Mouse (Mus musculus) liver, embryonic 12.5 days (tissue): ENCODE measurements around the gene Slc6a3. TPM values are rescaled to one million over a fixed set of nuclear protein-coding genes. Genes with fewer than 3 reads are reported as not detected.

Experiments
- ATAC-seq: fragments of 200-750 bp; cut with Nextera tagmentation; 2 replicates; pipeline ENCODE4 v1.8.0; 2017; ENCODE audit warnings: moderate number of reproducible peaks, mild to moderate bottlenecking, moderate library complexity
- H3K27ac ChIP-seq: fragments of 300-500 bp; sonication (generic); 2 replicates; pipeline ENCODE4 v1.5.1; 2016; ENCODE audit warnings: mild to moderate bottlenecking
- H3K27me3 ChIP-seq: fragments of 300-500 bp; sonication (generic); replicated peaks from 2 replicates; pipeline ENCODE4 v1.6.1; 2016; ENCODE audit warnings: mild to moderate bottlenecking, moderate library complexity
- H3K36me3 ChIP-seq: fragments of 300-500 bp; sonication (generic); 2 replicates; pipeline ENCODE4 v1.6.1; 2016; ENCODE audit warnings: mild to moderate bottlenecking, moderate library complexity
- H3K4me1 ChIP-seq: fragments of 300-500 bp; sonication (generic); 2 replicates; pipeline ENCODE4 v1.6.1; 2016
- H3K4me2 ChIP-seq: fragments of 300-500 bp; sonication (generic); 2 replicates; pipeline ENCODE4 v1.6.1; 2016; ENCODE audit warnings: mild to moderate bottlenecking, moderate library complexity
- H3K4me3 ChIP-seq: fragments of 300-500 bp; sonication (generic); 2 replicates; pipeline ENCODE4 v1.5.1; 2016; ENCODE audit warnings: mild to moderate bottlenecking, moderate library complexity
- H3K9ac ChIP-seq: fragments of 300-500 bp; sonication (generic); 2 replicates; pipeline ENCODE4 v1.6.1; 2016; ENCODE audit warnings: mild to moderate bottlenecking, moderate library complexity
- H3K9me3 ChIP-seq: fragments of 300-500 bp; sonication (generic); replicated peaks from 2 replicates; pipeline ENCODE4 v1.6.1; 2016; ENCODE audit warnings: mild to moderate bottlenecking, moderate library complexity
- WGBS: fragments of 180-500 bp; shearing (Covaris S2); methylation state at CpG from one replicate; pipeline ENCODE4 v1.1.7; 2016; ENCODE audit not compliant: insufficient replicate concordance; 5-methylcytosine and 5-hydroxymethylcytosine counted together
- polyA plus RNA-seq: library from polyadenylated mRNA; unstranded; fragments of >200 nt; fragmentation: Nextera tagmentation; extraction: Ambion mirVana; gene quantifications from 2 replicates; pipeline ENCODE4 v1.2.1, GENCODE M21; 2016

Gene Slc6a3
- polyA plus RNA-seq, 1 experiment from 2014 or later, result 1.3 TPM

DNA sequence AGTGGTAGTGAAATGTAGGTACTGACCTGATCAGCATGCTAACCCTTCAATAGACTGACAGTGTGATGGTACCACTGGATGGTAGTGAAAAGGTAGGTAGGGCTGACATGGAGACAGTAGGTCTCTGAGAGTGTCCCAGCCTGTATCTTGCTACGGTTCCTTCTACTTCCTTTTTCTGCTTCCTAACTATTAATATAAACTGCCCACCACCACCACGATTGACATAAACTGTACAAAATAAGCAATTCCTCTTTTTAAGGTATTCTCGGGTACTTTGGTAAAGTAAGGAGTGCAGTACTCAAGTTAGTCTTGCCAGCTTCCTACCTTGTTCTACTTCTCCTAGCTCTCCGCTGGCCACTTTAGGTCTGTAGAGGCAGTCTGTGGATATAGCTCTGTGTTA is 59.7 kb downstream of the Slc6a3 start:
- Histone ChIP-seq H3K27me3 (peaks cover 27% of the 10 kb centered on the region), H3K27ac (no peak overlapping the region), H3K9me3 (no peaks in the 10 kb centered on the region), H3K36me3 (no peaks in the 10 kb centered on the region), H3K4me1 (no peaks in the 10 kb centered on the region), H3K4me3 (no peak overlapping the region), H3K9ac (no peak overlapping the region), H3K4me2 (no peak overlapping the region)
- WGBS, result 37% methylated on average over 4 of the region's 4 CpGs
- ATAC-seq, result no peak

DNA sequence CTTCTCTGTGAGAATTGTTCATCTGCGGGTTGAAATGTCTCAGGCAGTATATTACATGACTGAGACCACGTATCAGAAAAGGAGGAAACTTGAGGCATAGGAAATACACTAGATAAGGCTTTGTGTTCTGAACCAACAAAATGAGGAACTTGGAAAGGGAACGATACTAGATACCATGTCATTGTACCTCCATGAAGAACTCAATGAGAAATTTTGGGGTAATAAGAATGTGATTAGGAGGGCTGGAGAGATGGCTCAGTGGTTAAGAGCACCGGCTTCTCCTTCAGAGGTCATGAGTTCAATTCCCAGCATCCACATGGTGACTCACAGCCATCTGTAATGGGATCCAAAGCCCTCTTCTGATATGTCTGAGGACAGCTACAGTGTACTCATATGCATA is 63.7 kb downstream of the Slc6a3 start:
- H3K9ac ChIP-seq, result no peak overlapping the region
- H3K9me3 ChIP-seq, result no peaks in the 10 kb centered on the region
- peaks cover 20% of the 10 kb centered on the region for H3K4me1 ChIP-seq
- no peaks in the 10 kb centered on the region; the same call in 1 of the 2 replicates for H3K36me3 ChIP-seq
- H3K27ac ChIP-seq, result no peak overlapping the region
- WGBS, result 21% methylated on average over 4 of the region's 4 CpGs
- no peak overlapping the region for H3K4me3 ChIP-seq
- no peak for ATAC-seq
- H3K4me2 ChIP-seq, result no peak overlapping the region
- H3K27me3 ChIP-seq, result peaks cover 8% of the 10 kb centered on the region

DNA sequence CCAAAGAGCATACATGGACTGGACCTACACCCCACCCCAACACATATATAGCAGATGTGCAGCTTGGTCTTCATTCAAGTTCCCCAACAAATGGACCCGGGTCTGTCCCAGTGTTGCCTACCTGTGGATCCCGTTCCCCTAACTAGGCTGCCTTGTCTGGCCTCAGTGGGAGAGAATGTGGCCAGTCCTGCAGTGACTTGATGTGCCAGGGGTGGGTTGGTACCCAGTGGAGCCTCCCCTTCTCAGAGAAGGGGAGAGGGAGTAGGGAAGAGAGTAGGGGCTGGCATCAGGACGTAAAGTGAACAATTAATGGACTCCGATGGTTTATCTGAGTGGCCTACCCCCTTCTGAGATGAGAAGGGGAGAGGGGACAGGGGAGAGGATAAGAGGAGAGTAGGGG is 66.5 kb downstream of the Slc6a3 start:
- H3K27ac ChIP-seq, result peak overlapping the region; percentile 78; the same call in 1 of the 2 replicates
- WGBS, result 56% methylated on average over 4 of the region's 4 CpGs
- peak overlapping the region; percentile 85 for H3K9ac ChIP-seq

DNA sequence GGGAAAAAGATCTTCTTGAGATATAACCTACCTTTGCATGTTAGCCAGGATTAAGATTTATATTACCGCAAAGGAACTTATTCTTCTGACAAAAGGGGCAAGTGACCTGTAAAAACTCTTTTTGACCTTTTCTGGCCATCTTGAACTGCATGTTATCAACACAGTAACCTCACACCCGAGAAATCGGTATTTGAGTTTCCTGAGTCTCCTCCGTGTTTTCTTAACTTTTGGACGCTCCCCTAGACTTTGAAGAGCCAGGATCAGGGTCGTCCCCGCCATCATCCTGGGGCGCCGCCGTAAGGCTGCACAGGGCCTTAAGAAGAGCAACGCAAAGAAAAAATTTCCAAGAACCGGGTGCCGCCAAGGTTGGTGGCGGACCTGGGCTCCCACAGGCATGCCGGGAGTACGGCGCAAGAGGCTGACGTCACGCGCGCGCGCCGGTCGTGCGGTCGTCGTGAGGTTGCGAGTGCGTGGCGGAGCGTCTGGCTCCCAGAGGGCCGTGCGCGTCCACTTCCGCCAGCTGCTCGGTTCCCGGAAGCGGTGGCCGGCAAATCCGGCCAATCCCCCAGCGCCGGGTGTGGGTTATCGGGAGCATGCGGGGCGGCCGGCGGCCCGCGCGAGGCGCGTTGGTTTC is 67.1 kb downstream of the Slc6a3 start, which contains the start of gene Clptm1l:
TSS of gene Clptm1l (plus strand) at position 485 of the 634 bp plus-strand sequence.
- under 1% methylated on average over 53 of the region's 53 CpGs for WGBS
- H3K9me3 ChIP-seq, result no peaks in the 10 kb centered on the region
- peak within 1 kb of the TSS; percentile 80 for H3K4me3 ChIP-seq
- peak within 1 kb of the TSS; percentile 85 for H3K9ac ChIP-seq
- H3K36me3 ChIP-seq, result peaks cover 34% of the 10 kb centered on the region
- peak; percentile 96 for ATAC-seq
- peaks cover 26% of the 10 kb centered on the region for H3K4me1 ChIP-seq
- peak within 1 kb of the TSS; percentile 78 for H3K27ac ChIP-seq
- H3K4me2 ChIP-seq, result peak within 1 kb of the TSS; percentile 91
- H3K27me3 ChIP-seq, result peaks cover 5% of the 10 kb centered on the region; the same call in 1 of the 2 replicates

More for the DNA sequence above, 66.5 kb downstream of the Slc6a3 start:
- peak overlapping the region; percentile 91 for H3K4me2 ChIP-seq
- H3K36me3 ChIP-seq, result peaks cover 28% of the 10 kb centered on the region
- peaks cover 8% of the 10 kb centered on the region; the same call in 1 of the 2 replicates for H3K27me3 ChIP-seq
- H3K4me3 ChIP-seq, result peak overlapping the region; percentile 80
- H3K4me1 ChIP-seq, result peaks cover 26% of the 10 kb centered on the region
- no peaks in the 10 kb centered on the region for H3K9me3 ChIP-seq
- ATAC-seq, result no peak

DNA sequence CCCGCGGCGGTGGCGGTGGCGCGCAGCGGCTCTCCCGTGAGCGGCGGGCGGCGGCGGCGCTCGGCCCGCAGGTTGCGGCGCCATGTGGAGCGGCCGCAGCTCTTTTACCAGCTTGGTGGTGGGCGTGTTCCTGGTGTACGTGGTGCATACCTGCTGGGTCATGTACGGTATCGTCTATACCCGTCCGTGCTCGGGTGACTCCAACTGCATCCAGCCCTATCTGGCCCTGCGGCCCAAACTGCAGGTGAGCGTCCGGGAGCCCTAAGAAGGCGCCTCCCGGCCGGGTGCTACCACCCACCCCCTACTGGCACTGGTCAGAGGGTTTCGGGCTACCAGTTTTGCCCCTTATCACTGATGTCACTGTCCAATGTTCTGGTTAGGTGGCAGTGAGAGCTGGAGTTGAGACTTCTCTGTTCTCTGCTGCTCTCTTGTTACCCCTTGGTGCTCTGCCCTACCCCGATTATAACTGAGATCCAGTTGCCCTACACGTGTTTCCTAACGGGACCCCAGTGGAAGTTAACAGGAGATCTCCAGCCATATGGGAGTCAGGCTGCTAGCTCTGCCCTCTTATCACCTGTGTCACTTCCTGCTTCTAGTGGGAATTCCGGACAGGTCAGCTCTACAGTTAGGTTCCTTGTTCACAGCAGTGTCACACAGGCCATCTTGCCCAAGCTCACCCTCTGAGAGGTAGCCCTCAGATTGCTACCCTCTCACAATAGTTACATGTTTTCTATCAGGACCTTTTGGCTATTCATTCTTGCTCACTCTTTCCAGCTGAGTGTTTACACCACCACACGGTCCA is 67.8 kb downstream of the Slc6a3 start:
- peak; percentile 75 for ATAC-seq
- peak overlapping the region; percentile 78 for H3K27ac ChIP-seq
- 2% methylated on average over 39 of the region's 39 CpGs for WGBS
- peaks cover 26% of the 10 kb centered on the region for H3K4me1 ChIP-seq
- no peaks in the 10 kb centered on the region for H3K27me3 ChIP-seq
- peaks cover 41% of the 10 kb centered on the region for H3K36me3 ChIP-seq
- H3K4me2 ChIP-seq, result peak overlapping the region; percentile 91
- H3K4me3 ChIP-seq, result peak overlapping the region; percentile 80
- no peaks in the 10 kb centered on the region for H3K9me3 ChIP-seq
- H3K9ac ChIP-seq, result peak overlapping the region; percentile 85

DNA sequence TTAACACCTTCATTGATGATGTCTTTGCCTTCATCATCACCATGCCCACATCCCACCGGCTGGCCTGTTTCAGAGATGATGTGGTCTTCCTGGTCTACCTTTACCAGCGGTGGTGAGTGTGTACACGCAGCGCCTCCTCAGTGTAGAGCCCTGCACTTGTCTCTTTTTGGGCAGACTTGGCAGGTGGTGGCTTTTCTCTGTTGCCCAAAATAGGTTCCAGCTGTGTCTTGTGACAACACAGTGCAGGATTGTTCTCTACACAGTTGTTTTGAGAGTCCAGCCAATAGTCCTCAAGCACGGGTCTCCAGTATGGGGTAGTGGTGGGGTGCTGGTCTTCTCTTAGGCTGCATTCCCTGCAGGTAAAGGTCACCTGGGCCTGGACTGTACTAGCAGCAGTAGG is 81.9 kb downstream of the Slc6a3 start:
- Histone ChIP-seq H3K4me3 (no peak overlapping the region), H3K27ac (no peak overlapping the region), H3K36me3 (peaks cover 85% of the 10 kb centered on the region), H3K4me2 (no peak overlapping the region), H3K27me3 (no peaks in the 10 kb centered on the region), H3K9me3 (no peaks in the 10 kb centered on the region), H3K9ac (no peak overlapping the region), H3K4me1 (no peaks in the 10 kb centered on the region)
- no peak for ATAC-seq
- 75% methylated on average over 5 of the region's 5 CpGs for WGBS

DNA sequence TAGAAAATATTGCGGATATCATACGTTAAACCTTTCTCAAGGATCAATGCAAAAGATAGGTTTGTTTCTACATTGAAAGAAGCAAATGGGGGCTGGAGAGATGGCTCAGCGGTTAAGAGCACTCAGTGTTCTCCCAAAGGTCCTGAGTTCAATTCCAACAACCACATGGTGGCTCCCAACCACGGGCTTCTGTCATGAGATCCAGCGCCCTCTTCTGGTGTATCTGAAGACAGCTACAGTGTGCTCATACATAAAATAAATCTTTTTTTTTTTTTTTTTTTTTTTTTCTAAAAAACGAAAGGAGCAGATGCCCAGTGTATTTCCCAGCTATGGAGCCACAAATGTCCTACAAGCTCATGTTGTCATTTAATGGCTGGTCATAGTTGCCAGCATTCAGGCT is 84.1 kb downstream of the Slc6a3 start:
- Histone ChIP-seq H3K4me1 (no peaks in the 10 kb centered on the region), H3K27me3 (no peaks in the 10 kb centered on the region), H3K9ac (no peak overlapping the region), H3K27ac (no peak overlapping the region), H3K9me3 (no peaks in the 10 kb centered on the region), H3K36me3 (peaks cover 62% of the 10 kb centered on the region), H3K4me2 (no peak overlapping the region), H3K4me3 (no peak overlapping the region)
- 59% methylated on average over 6 of the region's 6 CpGs for WGBS
- no peak for ATAC-seq

DNA sequence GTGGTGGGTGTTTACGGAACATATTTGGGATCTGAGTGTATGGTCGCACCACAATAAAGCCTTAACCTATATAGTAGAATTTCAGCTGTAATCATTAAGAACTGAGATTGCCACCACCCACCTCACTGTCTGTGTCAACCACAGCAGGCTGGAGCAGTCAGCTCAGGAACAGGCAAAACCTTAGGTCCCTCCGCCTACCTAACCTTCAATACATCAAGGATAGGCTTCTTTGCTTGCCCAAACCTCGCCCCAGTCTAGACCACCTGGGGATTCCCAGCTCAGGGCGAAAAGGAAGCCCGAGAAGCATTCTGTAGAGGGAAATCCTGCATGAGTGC is 89.8 kb downstream of the Slc6a3 start:
- H3K27me3 ChIP-seq, result peaks cover 15% of the 10 kb centered on the region
- H3K4me1 ChIP-seq, result peaks cover 28% of the 10 kb centered on the region
- peak; percentile 33; the same call in 1 of the 2 replicates for ATAC-seq
- H3K4me2 ChIP-seq, result peak overlapping the region; percentile 74
- peak overlapping the region; percentile 55 for H3K4me3 ChIP-seq
- H3K9me3 ChIP-seq, result no peaks in the 10 kb centered on the region
- no peak overlapping the region for H3K27ac ChIP-seq
- WGBS, result 49% methylated on average over 6 of the region's 6 CpGs
- peaks cover 7% of the 10 kb centered on the region for H3K36me3 ChIP-seq
- H3K9ac ChIP-seq, result no peak overlapping the region

DNA sequence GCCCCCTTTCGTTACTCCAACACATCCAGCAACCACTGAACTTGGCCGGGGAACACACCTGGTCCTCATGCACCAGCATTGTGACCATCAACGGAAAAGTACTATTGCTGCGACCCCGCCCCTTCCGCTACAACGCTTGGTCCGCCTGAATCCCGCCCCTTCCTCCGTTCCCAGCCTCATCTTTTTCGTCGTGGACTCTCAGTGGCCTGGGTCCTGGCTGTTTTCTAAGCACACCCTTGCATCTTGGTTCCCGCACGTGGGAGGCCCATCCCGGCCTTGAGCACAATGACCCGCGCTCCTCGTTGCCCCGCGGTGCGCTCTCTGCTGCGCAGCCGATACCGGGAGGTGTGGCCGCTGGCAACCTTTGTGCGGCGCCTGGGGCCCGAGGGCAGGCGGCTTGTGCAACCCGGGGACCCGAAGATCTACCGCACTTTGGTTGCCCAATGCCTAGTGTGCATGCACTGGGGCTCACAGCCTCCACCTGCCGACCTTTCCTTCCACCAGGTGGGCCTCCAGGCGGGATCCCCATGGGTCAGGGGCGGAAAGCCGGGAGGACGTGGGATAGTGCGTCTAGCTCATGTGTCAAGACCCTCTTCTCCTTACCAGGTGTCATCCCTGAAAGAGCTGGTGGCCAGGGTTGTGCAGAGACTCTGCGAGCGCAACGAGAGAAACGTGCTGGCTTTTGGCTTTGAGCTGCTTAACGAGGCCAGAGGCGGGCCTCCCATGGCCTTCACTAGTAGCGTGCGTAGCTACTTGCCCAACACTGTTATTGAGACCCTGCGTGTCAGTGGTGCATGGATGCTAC is 90.4 kb downstream of the Slc6a3 start, which contains the start of gene Tert:
TSS of gene Tert (plus strand) at position 167 of the 805 bp plus-strand sequence.
- H3K4me3 ChIP-seq, result peak within 1 kb of the TSS; percentile 55
- peak; percentile 60 for ATAC-seq
- no peaks in the 10 kb centered on the region for H3K9me3 ChIP-seq
- H3K4me2 ChIP-seq, result peak within 1 kb of the TSS; percentile 74
- peaks cover 28% of the 10 kb centered on the region for H3K4me1 ChIP-seq
- peaks cover 2% of the 10 kb centered on the region; the same call in 1 of the 2 replicates for H3K36me3 ChIP-seq
- peaks cover 15% of the 10 kb centered on the region for H3K27me3 ChIP-seq
- no peak within 1 kb of the TSS for H3K27ac ChIP-seq
- peak within 1 kb of the TSS; percentile 49 for H3K9ac ChIP-seq
- WGBS, result 14% methylated on average over 47 of the region's 47 CpGs
